Mouse (Mus musculus) C2C12 (cell line): ENCODE results near the gene Mettl8. TPM values are rescaled to one million over a fixed set of nuclear protein-coding genes. Genes with fewer than 3 reads are reported as not detected.

Experiments used
- H3K27me3 ChIP-seq: one replicate; pipeline ENCODE4 v1.6.1; 2011; ENCODE audit not compliant: control insufficient read depth, insufficient read depth, insufficient read length
- H3K36me3 ChIP-seq: one replicate; pipeline ENCODE4 v1.6.1; 2011; ENCODE audit not compliant: control insufficient read depth, insufficient read depth
- H3K4me3 ChIP-seq: one replicate; pipeline ENCODE4 v1.5.1; 2011; ENCODE audit warnings: mild to moderate bottlenecking, control low read depth; ENCODE audit not compliant: poor library complexity, insufficient read depth, severe bottlenecking
- H3K79me2 ChIP-seq: one replicate; pipeline ENCODE4 v1.6.1; 2011; ENCODE audit not compliant: control insufficient read depth, insufficient read depth
- H3K79me3 ChIP-seq: one replicate; pipeline ENCODE4 v1.6.1; 2011; ENCODE audit warnings: low read depth, control low read depth
- H3ac ChIP-seq: one replicate; pipeline ENCODE3; 2011; ENCODE audit warnings: low read depth; ENCODE audit not compliant: control insufficient read depth, insufficient read length
- CEBPB ChIP-seq: IDR thresholded peaks from one replicate; pipeline ENCODE4 v1.6.1; 2011; ENCODE audit warnings: low read depth, mild to moderate bottlenecking, control low read depth, moderate library complexity
- CTCF ChIP-seq: IDR thresholded peaks from one replicate; pipeline ENCODE4 v1.5.1; 2011; ENCODE audit not compliant: control insufficient read depth, insufficient read depth, insufficient read length
- FOSL1 ChIP-seq: IDR thresholded peaks from one replicate; pipeline ENCODE4 v1.8.0; 2011; ENCODE audit warnings: mild to moderate bottlenecking, low read length; ENCODE audit not compliant: poor library complexity, insufficient read depth, severe bottlenecking
- MAX ChIP-seq: IDR thresholded peaks from one replicate; pipeline ENCODE4 v1.6.1; 2011; ENCODE audit warnings: mild to moderate bottlenecking, control low read depth
- MYOD1 ChIP-seq: IDR thresholded peaks from one replicate; pipeline ENCODE4 v1.6.1; 2011; ENCODE audit warnings: low read depth; ENCODE audit not compliant: control insufficient read depth, insufficient read length
- MYOG ChIP-seq: IDR thresholded peaks from one replicate; pipeline ENCODE4 v1.6.1; 2011; ENCODE audit not compliant: control insufficient read depth, insufficient read length; ENCODE audit errors: extremely low read depth
- USF1 ChIP-seq: IDR thresholded peaks from one replicate; pipeline ENCODE4 v1.6.1; 2011; ENCODE audit warnings: low read depth, mild to moderate bottlenecking, control low read depth, moderate library complexity
- polyA plus RNA-seq: library from polyadenylated mRNA; unstranded; fragments of >200 nt; fragmentation: generic; extraction: Trizol; gene quantifications from one replicate; pipeline ENCODE4 v1.2.1, GENCODE M21; 2012; ENCODE audit warnings: missing spikeins

The Mettl8 gene
- polyA plus RNA-seq, 1 experiment: 8.5 TPM

DNA sequence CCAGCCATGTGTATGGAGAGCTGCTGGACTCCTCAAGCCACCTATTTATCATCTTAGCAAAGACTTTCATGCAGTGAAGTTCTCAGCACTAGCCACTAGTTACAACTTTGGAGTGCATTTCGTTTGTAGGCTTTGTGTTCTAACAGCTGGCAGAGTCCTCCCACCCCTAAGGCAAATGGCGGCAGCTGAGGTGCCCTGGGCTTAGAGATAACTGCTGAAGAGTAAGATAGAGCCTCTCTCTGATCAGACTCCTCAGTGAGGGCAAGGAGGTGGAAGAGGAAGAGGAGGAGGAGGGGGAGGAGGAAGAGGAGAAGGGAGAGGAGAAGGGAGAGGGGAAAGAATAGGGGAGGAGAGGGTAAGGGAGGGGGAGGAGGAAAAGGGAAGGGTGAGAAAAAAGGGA lies 101.8 kb downstream of the Mettl8 start:
- Histone ChIP-seq H3K4me3 (no peak overlapping the region), H3K27me3 (no peaks in the 10 kb centered on the region), H3K79me2 (no peaks in the 10 kb centered on the region), H3K36me3 (no peaks in the 10 kb centered on the region), H3ac (no peak overlapping the region), H3K79me3 (no peaks in the 10 kb centered on the region)
- TF ChIP-seq USF1 (no peak), MAX (no peak), MYOD1 (no peak), CTCF (no peak), FOSL1 (no peak), CEBPB (no peak), MYOG (no peak)

DNA sequence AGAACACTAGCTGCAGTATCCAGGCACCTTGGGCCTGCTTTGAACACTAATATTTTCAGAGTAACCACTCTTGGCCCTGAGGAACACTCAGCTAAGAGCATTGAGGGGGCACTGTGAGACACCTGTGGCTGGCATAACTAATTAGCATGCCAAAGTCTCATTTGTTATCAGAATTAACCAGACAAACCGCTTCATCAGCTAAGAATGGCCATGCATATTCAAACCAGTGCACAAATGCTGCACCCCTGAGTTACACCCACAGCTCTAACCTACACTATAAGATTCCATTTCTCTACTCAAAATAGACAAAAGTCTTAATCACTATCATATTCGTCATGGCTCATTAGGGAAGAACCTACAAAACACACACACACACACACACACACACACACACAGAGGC lies 103.4 kb downstream of the Mettl8 start:
- Histone ChIP-seq H3ac (no peak overlapping the region), H3K36me3 (no peaks in the 10 kb centered on the region), H3K79me3 (no peaks in the 10 kb centered on the region), H3K27me3 (no peaks in the 10 kb centered on the region), H3K4me3 (no peak overlapping the region), H3K79me2 (no peaks in the 10 kb centered on the region)
- TF ChIP-seq FOSL1: no peak
- no peak for TF ChIP-seq MYOD1
- no peak for TF ChIP-seq USF1
- TF ChIP-seq CEBPB: no peak
- TF ChIP-seq MYOG: no peak
- no peak for TF ChIP-seq MAX
- TF ChIP-seq CTCF: no peak

DNA sequence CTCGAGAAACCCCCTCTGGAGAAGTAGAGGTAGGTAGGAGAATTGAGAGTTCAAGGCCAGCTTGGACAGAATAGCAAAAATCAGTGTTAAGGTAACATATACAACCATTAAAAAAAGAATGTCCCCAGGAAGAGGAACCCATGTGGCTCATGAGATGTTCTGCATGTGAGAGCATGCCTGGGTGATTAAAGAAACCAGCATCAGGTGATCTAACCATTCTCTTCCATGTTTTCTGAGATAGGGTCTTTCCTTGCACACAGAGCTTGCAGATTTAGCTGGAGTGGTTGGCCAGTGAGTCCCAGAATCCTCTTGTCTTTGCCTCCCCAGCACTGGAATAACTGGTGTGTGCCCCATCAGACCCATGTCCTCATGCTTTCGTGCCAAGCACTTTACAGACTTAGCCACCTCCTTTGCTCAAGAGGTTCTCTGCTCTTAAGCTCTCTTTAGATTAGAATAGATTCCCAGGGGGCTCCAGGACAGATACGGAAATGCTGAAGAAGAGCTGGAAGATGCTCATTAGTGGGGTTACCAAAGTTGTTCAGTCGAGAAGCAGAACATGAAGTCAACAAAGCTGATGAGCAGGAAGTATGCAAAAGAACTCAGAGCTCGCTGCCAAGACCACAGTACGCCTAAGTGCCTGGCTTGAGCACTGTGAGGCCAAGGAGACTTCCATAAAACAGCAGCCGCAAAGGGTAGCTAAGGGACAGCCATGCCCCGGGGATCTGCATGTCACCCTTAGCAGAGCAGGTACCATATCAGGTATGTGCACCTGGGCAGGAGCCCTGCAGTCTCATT lies 110.7 kb downstream of the Mettl8 start:
- H3K79me2 ChIP-seq: no peaks in the 10 kb centered on the region
- H3K4me3 ChIP-seq: no peak overlapping the region
- TF ChIP-seq MYOG (no peak), USF1 (no peak), CTCF (no peak), FOSL1 (no peak), CEBPB (no peak), MAX (no peak), MYOD1 (no peak)
- no peak overlapping the region for H3ac ChIP-seq
- H3K27me3 ChIP-seq: peaks cover 5% of the 10 kb centered on the region
- no peaks in the 10 kb centered on the region for H3K79me3 ChIP-seq
- no peaks in the 10 kb centered on the region for H3K36me3 ChIP-seq

- Histone ChIP-seq H3K36me3 (no peaks in the 10 kb centered on the region), H3ac (no peak overlapping the region), H3K79me3 (no peaks in the 10 kb centered on the region), H3K4me3 (no peak overlapping the region), H3K79me2 (no peaks in the 10 kb centered on the region), H3K27me3 (peaks cover 9% of the 10 kb centered on the region)
- TF ChIP-seq FOSL1 (no peak), MYOG (no peak), CEBPB (no peak), CTCF (no peak), USF1 (no peak), MAX (no peak), MYOD1 (no peak)
Measured at GRCm38 (mm10) chr2:70940826-70941225, 114.6 kb downstream of the Mettl8 start.

GRCm38 (mm10) chr2:70938844-70939494 lies 116.4 kb downstream of the Mettl8 start:
- Histone ChIP-seq H3K79me3 (no peaks in the 10 kb centered on the region), H3ac (no peak overlapping the region), H3K36me3 (no peaks in the 10 kb centered on the region), H3K4me3 (no peak overlapping the region), H3K27me3 (peaks cover 4% of the 10 kb centered on the region), H3K79me2 (no peaks in the 10 kb centered on the region)
- no peak for TF ChIP-seq USF1
- TF ChIP-seq FOSL1: no peak
- no peak for TF ChIP-seq MYOD1
- TF ChIP-seq MAX: no peak
- TF ChIP-seq MYOG: no peak
- TF ChIP-seq CEBPB: no peak
- no peak for TF ChIP-seq CTCF
